Mouse (Mus musculus) midbrain, embryonic 12.5 days (tissue): ENCODE data around the gene Dsn1. TPM values are rescaled to one million over a fixed set of nuclear protein-coding genes. Genes with fewer than 3 reads are reported as not detected.

ENCODE experiments used
- ATAC-seq: fragments of 200-750 bp; cut with Nextera tagmentation; 2 replicates; pipeline ENCODE4 v1.8.0; 2017; ENCODE audit warnings: low read depth, moderate TSS enrichment, moderate library complexity; ENCODE audit not compliant: low FRiP score
- H3K27ac ChIP-seq: fragments of 300-500 bp; sonication (generic); replicated peaks from 2 replicates; pipeline ENCODE4 v1.5.1; 2016; ENCODE audit warnings: mild to moderate bottlenecking
- H3K27me3 ChIP-seq: fragments of 300-500 bp; sonication (generic); 2 replicates; pipeline ENCODE4 v1.6.1; 2016; ENCODE audit warnings: mild to moderate bottlenecking
- H3K36me3 ChIP-seq: fragments of 300-500 bp; sonication (generic); 2 replicates; pipeline ENCODE4 v1.6.1; 2016
- H3K4me1 ChIP-seq: fragments of 300-500 bp; sonication (generic); 2 replicates; pipeline ENCODE4 v1.6.1; 2016
- H3K4me2 ChIP-seq: fragments of 300-500 bp; sonication (generic); replicated peaks from 2 replicates; pipeline ENCODE4 v1.6.1; 2016; ENCODE audit warnings: mild to moderate bottlenecking, moderate library complexity
- H3K4me3 ChIP-seq: fragments of 300-500 bp; sonication (generic); 2 replicates; pipeline ENCODE4 v1.5.1; 2016; ENCODE audit warnings: mild to moderate bottlenecking
- H3K9ac ChIP-seq: fragments of 300-500 bp; sonication (generic); replicated peaks from 2 replicates; pipeline ENCODE4 v1.6.1; 2016; ENCODE audit warnings: mild to moderate bottlenecking, moderate library complexity
- H3K9me3 ChIP-seq: fragments of 300-500 bp; sonication (generic); 2 replicates; pipeline ENCODE4 v1.6.1; 2016; ENCODE audit warnings: mild to moderate bottlenecking
- WGBS: fragments of 180-500 bp; shearing (Covaris S2); methylation state at CpG from one replicate; pipeline ENCODE4 v1.1.7; 2016; 5-methylcytosine and 5-hydroxymethylcytosine counted together
- polyA plus RNA-seq: library from polyadenylated mRNA; unstranded; fragments of >200 nt; fragmentation: Nextera tagmentation; extraction: Ambion mirVana; gene quantifications from 2 replicates; pipeline ENCODE4 v1.2.1, GENCODE M21; 2016

Dsn1 gene
- polyA plus RNA-seq, 1 experiment from 2014 or later: 44.5 TPM

- no peak overlapping the region for H3K4me2 ChIP-seq
- H3K36me3 ChIP-seq: no peaks in the 10 kb centered on the region
- ATAC-seq: no peak
- H3K27me3 ChIP-seq: no peaks in the 10 kb centered on the region
- no peaks in the 10 kb centered on the region for H3K4me1 ChIP-seq
- H3K9me3 ChIP-seq: no peaks in the 10 kb centered on the region
- no peak overlapping the region for H3K9ac ChIP-seq
- 89% methylated on average over 2 of the region's 2 CpGs for WGBS
- no peak overlapping the region for H3K4me3 ChIP-seq
- no peak overlapping the region for H3K27ac ChIP-seq
Observed at GRCm38 (mm10) chr2:156957035-156957434, 49.9 kb downstream of the Dsn1 start.

GRCm38 (mm10) chr2:156956306-156956705 lies 50.6 kb downstream of the Dsn1 start:
- no peak for ATAC-seq
- no peaks in the 10 kb centered on the region for H3K27me3 ChIP-seq
- H3K4me3 ChIP-seq: no peak overlapping the region
- no peaks in the 10 kb centered on the region for H3K36me3 ChIP-seq
- 80% methylated on average over 7 of the region's 7 CpGs for WGBS
- no peaks in the 10 kb centered on the region for H3K9me3 ChIP-seq
- no peak overlapping the region for H3K9ac ChIP-seq
- H3K4me2 ChIP-seq: no peak overlapping the region
- H3K27ac ChIP-seq: no peak overlapping the region
- H3K4me1 ChIP-seq: no peaks in the 10 kb centered on the region

GRCm38 (mm10) chr2:156954463-156954862 lies 52.5 kb downstream of the Dsn1 start:
- ATAC-seq: no peak
- Histone ChIP-seq H3K4me2 (no peak overlapping the region), H3K9ac (no peak overlapping the region), H3K4me3 (no peak overlapping the region), H3K36me3 (no peaks in the 10 kb centered on the region), H3K27ac (no peak overlapping the region), H3K27me3 (no peaks in the 10 kb centered on the region), H3K4me1 (no peaks in the 10 kb centered on the region), H3K9me3 (no peaks in the 10 kb centered on the region)
- WGBS: 95% methylated on average over 5 of the region's 5 CpGs

- Histone ChIP-seq H3K9me3 (no peaks in the 10 kb centered on the region), H3K27ac (no peak overlapping the region), H3K36me3 (peaks cover 16% of the 10 kb centered on the region), H3K27me3 (no peaks in the 10 kb centered on the region), H3K4me3 (no peak overlapping the region), H3K4me1 (no peaks in the 10 kb centered on the region), H3K9ac (no peak overlapping the region), H3K4me2 (no peak overlapping the region)
- no peak for ATAC-seq
- 97% methylated on average over 10 of the region's 10 CpGs for WGBS
Observed at GRCm38 (mm10) chr2:156951301-156952094, 55.5 kb downstream of the Dsn1 start.

- H3K4me2 ChIP-seq: no peak overlapping the region
- H3K27me3 ChIP-seq: no peaks in the 10 kb centered on the region
- no peak for ATAC-seq
- peaks cover 16% of the 10 kb centered on the region for H3K36me3 ChIP-seq
- H3K4me3 ChIP-seq: no peak overlapping the region
- no peaks in the 10 kb centered on the region for H3K4me1 ChIP-seq
- no peak overlapping the region for H3K27ac ChIP-seq
- WGBS: 95% methylated on average over 3 of the region's 3 CpGs
- no peaks in the 10 kb centered on the region for H3K9me3 ChIP-seq
- H3K9ac ChIP-seq: no peak overlapping the region
Observed at GRCm38 (mm10) chr2:156950816-156951215, 56.1 kb downstream of the Dsn1 start.

Other genes with a start within 250 kb of the Dsn1 start
- gene Myl9, start 231.7 kb downstream of the Dsn1 start, polyA plus RNA-seq: 107 and 144 TPM in 2 replicates
- gene Tgif2, start 167.1 kb downstream of the Dsn1 start, polyA plus RNA-seq: 75.2 and 76.9 TPM in 2 replicates
- gene 4930518I15Rik, start 149.2 kb downstream of the Dsn1 start, polyA plus RNA-seq: 11.6 and 12.4 TPM in 2 replicates
- 175 and 176 TPM in 2 replicates for gene Rab5if, start 144.0 kb downstream of the Dsn1 start, polyA plus RNA-seq
- gene Sla2, start 120.0 kb downstream of the Dsn1 start, polyA plus RNA-seq: 0.34 and 0.37 TPM in 2 replicates
- gene Ndrg3, start 15.1 kb downstream of the Dsn1 start, polyA plus RNA-seq: 51.6 and 53.8 TPM in 2 replicates
- 6.9 and 7.3 TPM in 2 replicates for gene Soga1, start 72.1 kb upstream of the Dsn1 start, polyA plus RNA-seq
- gene Tldc2, start 79.9 kb upstream of the Dsn1 start, polyA plus RNA-seq: not detected in 2 replicates
- 17.1 and 20.6 TPM in 2 replicates for gene Samhd1, start 128.1 kb upstream of the Dsn1 start, polyA plus RNA-seq
- 30.5 and 30.9 TPM in 2 replicates for gene Rbl1, start 197.4 kb upstream of the Dsn1 start, polyA plus RNA-seq